Mouse (Mus musculus) heart, postnatal 4 days (tissue): Measurements from ENCODE around the gene Cish. TPM values are rescaled to one million over a fixed set of nuclear protein-coding genes. Genes with fewer than 3 reads are reported as not detected.

Experiments used
- DNase-seq: peaks from one replicate; pipeline ENCODE4 v3.0.0; 2021
- total RNA-seq, 2 experiments: library from RNA; stranded (reverse); gene quantifications; 2 replicates each; pipeline ENCODE4 v1.2.3; 2021

The Cish gene
- total RNA-seq: 100 to 1,000 TPM; 146 to 176 TPM

DNA sequence AAGGTAGTCTGAATTCAATTTTAAA, at the start of gene Cish:
TSS of gene Cish (plus strand) at position 11 of the 25 bp plus-strand sequence.
- DNase-seq: no peak

GRCm38 (mm10) chr9:107246170-107246569, 49.7 kb upstream of the Cish start:
- DNase-seq: no peak

GRCm38 (mm10) chr9:107249154-107249553, 46.7 kb upstream of the Cish start:
- DNase-seq: no peak

GRCm38 (mm10) chr9:107250416-107251337, 45.1 kb upstream of the Cish start:
- DNase-seq: no peak

DNA sequence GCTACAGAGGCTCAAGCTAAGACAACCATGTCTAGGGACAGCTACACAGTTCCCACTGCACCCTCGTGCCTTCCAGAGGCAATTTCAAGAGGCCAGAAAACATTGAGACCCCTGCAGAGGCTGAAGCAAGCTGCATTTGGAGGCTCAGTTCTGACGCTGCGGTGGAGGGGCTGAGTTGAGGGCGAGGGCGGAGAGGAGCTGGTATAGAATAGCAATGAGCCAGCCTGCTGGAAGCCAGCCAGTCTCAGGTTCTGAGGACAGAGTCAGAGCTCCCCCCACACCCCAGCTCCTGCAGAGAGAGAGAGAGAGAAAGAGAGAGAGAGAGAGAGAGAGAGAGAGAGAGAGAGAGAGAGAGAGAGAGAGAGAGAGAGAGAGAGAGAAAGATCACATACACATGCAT, 43.7 kb upstream of the Cish start:
- peak; percentile 64 for DNase-seq

DNA sequence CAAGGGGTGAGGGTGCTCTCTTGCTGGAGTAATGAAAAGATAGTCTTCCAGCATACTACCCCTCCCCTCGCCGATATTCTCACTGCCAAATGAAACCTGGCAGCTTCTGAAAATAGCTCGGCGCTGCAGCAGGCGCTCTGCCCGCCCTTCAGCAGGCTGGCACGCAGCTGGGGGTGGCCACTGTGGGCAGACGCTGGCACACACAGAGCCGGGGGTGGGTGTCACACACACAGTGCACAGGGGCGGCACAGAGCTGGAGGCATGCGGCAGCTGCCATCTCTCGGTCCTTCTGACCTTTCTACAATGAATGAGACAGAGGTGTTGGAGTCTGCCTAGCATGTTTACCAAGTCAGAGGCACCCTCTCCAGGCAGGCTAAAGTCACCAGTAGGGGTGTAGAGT, 41.4 kb upstream of the Cish start:
- DNase-seq: peak; percentile 81

- peak; percentile 23 for DNase-seq
Measured at GRCm38 (mm10) chr9:107254925-107255324, 40.9 kb upstream of the Cish start.

- no peak for DNase-seq
Measured at GRCm38 (mm10) chr9:107255596-107255995, 40.2 kb upstream of the Cish start.

- DNase-seq: peak; percentile 47
Measured at GRCm38 (mm10) chr9:107259571-107259970, 36.3 kb upstream of the Cish start.

DNA sequence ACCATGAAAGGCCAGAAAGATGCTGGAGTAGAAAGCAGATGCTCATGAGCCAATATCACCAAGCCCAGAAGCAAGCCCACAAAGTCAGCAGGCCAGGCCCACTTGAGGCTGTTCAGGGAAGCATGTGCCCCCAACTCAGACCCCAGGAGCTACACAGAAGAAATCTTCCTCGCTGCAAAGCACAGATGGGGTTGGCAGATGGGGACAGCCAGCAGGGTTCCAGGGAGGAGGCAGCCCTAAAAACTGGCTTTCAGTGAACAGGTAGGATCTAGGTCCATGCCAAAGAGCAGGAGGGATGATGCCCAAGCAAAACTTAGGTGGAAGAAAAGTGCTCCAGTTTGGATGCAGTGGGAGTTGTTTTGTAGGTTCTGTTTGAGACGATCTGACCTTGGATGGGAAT, 35.4 kb upstream of the Cish start:
- DNase-seq: no peak

DNA sequence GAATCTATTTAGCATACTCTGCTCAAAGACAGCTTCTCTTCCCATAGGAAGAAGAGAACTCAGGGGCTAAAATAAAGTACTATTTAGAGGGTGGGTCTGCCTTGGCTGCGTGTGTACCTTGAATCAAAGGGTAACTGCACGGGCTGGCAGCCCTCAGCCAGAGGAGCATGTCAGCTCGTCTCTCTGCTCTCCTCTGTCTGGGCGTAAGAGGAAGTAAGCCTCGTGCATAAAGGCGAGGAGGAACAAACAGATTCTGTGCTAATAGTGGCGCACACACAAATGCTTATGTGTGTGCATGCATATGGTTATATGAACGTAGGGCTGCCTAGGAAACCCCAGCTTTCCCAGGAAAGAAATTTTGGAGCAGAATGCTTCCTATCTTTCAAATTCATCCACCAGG, 35.0 kb upstream of the Cish start:
- no peak for DNase-seq

GRCm38 (mm10) chr9:107261792-107262191, 34.0 kb upstream of the Cish start:
- DNase-seq: no peak

DNA sequence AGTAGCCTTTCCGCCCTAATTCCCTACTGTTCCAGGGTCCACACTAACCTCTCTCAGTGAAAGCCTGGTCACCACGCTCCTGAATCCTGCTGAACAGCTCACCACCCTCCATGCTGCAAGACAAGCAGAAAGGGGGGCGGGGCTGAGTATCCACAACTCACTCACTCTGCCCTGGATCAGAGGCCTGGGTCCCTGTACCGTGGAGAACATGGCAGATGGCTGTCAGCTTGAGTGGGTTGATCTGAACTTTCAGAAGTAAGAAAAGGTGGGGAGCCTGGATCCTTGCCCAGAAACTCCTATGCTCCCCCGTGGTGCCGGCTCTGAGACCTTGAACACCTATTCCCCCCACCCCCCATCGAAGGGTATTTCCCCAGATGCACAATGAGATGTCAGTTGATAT, 33.5 kb upstream of the Cish start:
- no peak for DNase-seq

DNA sequence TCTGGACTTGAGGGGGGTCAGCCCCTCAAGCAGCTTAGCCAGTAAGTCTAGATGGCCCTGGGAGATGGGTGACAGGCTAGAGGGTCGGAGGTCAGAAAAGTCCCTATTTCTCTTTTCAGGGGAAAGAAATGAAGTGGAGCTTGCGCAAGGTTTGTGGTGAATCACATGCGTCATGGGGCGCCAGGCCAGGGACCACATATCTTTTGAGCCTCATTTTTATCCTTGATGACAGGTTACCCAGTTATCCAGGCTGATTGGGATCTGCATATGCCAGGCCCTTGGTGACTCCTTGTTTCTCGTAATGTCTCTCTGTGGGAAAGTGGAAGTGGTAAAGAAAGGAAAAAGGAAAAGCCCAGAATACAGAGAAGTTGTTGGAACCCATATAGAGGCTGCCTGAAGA, 31.9 kb upstream of the Cish start:
- DNase-seq: no peak

DNA sequence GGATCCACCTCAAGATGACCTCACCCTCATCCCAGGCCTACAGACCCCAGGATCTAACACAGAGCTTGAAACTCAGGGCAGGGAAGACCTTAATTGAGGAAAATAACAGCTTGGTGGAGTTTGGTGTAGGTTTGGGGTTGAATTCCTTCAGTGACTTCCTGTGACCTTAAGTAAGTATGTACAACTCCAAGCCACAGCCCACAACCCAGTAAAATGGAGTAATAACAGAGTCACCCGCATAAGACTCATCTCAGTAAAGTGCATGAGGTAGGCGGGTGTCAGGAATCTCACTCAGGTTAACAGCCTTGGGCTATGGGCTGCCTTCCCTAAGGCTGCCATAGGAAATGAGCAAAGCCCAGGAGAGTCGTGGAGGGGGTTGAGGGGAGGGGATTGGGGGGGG, 31.1 kb upstream of the Cish start:
- DNase-seq: no peak

DNA sequence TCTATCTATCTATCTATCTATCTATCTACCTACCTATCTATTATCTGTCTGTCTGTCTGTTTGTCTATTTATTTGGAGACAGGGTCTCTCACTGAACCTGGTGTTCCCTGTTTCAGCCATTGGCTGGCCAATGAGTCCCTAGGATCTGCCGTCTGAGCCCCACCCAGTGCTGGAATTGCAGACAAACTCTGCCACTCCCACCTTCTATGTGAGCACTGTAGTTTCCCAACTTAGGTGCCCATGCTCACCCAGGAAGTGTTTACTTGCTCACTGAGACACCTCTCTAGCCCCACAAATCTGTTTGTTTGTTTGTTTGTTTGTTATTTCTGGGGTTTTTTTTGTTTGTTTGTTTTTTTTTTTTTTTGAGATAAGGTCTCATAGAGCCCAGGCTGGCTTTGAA, 28.8 kb upstream of the Cish start:
- DNase-seq: no peak

GRCm38 (mm10) chr9:107267721-107268402, 28.0 kb upstream of the Cish start:
- no peak for DNase-seq

DNA sequence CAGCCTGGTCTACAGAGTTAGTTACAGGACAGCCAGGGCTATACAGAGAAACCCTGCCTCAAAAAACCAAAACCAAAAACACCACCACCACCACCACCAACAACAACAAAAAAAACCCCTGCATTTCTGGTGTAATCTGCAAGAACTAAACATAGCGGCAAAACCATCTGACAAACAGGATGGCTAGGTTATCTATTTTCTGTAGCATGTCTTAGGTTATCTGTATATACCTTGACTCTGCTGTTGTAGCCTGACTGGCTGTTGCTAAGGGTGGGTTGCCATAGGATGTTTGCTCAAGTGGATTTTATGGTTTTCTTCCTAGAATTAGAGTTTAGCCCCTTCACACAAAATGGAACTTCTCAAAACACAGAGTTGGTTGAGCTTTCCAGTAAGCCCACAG, 26.1 kb upstream of the Cish start:
- DNase-seq: no peak

GRCm38 (mm10) chr9:107271177-107271938, 24.5 kb upstream of the Cish start:
- DNase-seq: no peak

DNA sequence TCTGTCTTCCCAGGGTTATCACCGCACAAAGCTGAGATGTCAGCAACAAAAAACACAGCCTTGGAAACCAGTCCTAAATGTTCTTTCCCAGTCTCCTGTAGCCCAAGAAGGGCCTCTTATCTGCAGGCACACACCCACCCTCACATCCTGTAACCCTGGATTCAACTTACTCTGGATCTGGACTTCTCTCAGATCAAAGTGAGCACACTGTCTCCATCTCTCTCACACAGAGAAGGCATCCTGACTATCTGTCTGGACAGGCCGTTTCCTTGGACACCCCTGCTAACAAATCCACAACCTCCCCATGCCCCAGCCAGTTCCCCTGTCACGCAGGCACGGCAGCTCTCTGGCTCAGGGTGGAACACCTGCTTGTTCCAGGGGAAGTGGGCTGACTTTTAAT, 23.5 kb upstream of the Cish start:
- DNase-seq: no peak

- no peak for DNase-seq
Measured at GRCm38 (mm10) chr9:107273184-107273583, 22.6 kb upstream of the Cish start.

DNA sequence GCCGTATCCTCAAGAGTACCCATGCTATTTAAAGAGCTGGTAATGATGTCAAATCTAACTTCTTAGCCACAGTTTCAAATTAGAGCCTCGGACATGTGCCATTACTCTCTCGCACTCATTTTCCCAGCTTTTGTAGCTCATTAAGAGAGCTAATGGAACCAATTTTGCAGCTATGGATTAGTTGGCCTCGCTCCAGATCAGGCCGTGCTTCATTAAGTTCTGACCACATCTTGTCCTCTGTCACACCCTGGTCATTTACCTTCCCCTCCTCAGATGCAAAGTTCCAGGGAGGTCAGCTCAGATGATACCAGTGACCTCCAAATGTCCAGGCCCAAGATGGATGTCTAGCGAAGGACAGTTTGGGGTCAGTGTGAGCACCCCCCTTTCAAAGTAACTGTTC, 21.1 kb upstream of the Cish start:
- DNase-seq: no peak

GRCm38 (mm10) chr9:107275710-107276109, 20.1 kb upstream of the Cish start:
- peak; percentile 30 for DNase-seq

- DNase-seq: no peak
Measured at GRCm38 (mm10) chr9:107277603-107278002, 18.2 kb upstream of the Cish start.
